In the genomic region with DNA sequence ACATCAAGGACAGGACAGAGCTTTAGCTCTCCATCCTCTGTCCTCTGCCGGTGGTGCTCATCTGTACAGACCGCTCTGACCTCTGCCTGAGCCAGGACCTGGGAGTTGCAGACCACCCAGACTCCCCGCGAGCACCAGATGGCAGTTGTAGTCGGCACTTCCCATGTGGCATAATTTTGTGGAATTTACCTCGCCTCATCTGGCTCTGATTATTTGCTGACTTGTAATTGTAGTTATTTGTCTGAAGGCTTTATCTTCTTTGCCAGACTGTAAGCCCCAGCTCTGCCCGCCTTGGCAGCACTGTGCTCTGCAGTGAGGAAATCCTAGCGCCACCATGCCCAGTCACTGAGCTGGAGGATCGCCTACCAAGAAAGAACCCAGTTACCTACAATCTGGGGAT, we compare ENCODE assay signal across 8 mouse cellular contexts. TPM values are rescaled to one million over a fixed set of nuclear protein-coding genes. Genes with fewer than 3 reads are reported as not detected.
DNase-seq lines count a peak whose midpoint lies in the region; ATAC-seq and TF ChIP-seq lines count a peak whose summit lies in the region.

No protein-coding gene starts in this region.

- H3K9me3 ChIP-seq in kidney, embryonic 15.5 days (replicated peaks), result no peaks in the 10 kb centered on the region
- H3K9me3 ChIP-seq in hindbrain, embryonic 14.5 days (ENCODE audit: control insufficient read depth, low read length), result no peaks in the 10 kb centered on the region

- no peak for DNase-seq in kidney, postnatal 4 days
- DNase-seq in embryo, embryonic 10.5 days (ENCODE audit: low spot score), result peak; percentile 69
- DNase-seq in hindbrain, embryonic 14.5 days (ENCODE audit: low spot score), result no peak
- DNase-seq in urinary bladder, adult 2 months (ENCODE audit: low spot score), result no peak
- no peak for DNase-seq in cerebellum, adult 9-10 months

- no peak overlapping the region for H3ac ChIP-seq in myocyte (ENCODE audit: control insufficient read depth, insufficient read length)

- no peak overlapping the region for H3K9ac ChIP-seq in kidney, embryonic 15.5 days
- H3K9ac ChIP-seq in hindbrain, embryonic 14.5 days, result no peak overlapping the region

- H3K4me2 ChIP-seq in kidney, embryonic 15.5 days, result peak overlapping the region; percentile 46
- H3K4me2 ChIP-seq in hindbrain, embryonic 14.5 days (replicated peaks), result peak overlapping the region; percentile 46
- peak overlapping the region; percentile 22 for H3K4me2 ChIP-seq in myocyte (ENCODE audit: low read depth)

- H3K27ac ChIP-seq in kidney, embryonic 15.5 days, result no peak overlapping the region
- H3K27ac ChIP-seq in hindbrain, embryonic 14.5 days, result no peak overlapping the region

- no peaks in the 10 kb centered on the region for H3K36me3 ChIP-seq in kidney, embryonic 15.5 days
- no peaks in the 10 kb centered on the region for H3K36me3 ChIP-seq in hindbrain, embryonic 14.5 days (replicated peaks; ENCODE audit: control insufficient read depth, insufficient read depth)
- H3K36me3 ChIP-seq in myocyte (ENCODE audit: control insufficient read depth, insufficient read depth), result no peaks in the 10 kb centered on the region

- H3K79me2 ChIP-seq in myocyte (ENCODE audit: control insufficient read depth, insufficient read depth), result no peaks in the 10 kb centered on the region

- peak; percentile 36; the same call in 1 of the 2 replicates for ATAC-seq in kidney, embryonic 15.5 days (replicated peaks; ENCODE audit: low FRiP score)
- ATAC-seq in hindbrain, embryonic 14.5 days (ENCODE audit: low FRiP score), result peak; percentile 27; the same call in 1 of the 2 replicates
- ATAC-seq in erythroblast, adult 5-6 weeks (replicated peaks; ENCODE audit: low FRiP score, poor library complexity, severe bottlenecking), result no peak

- TF ChIP-seq POLR2A in myocyte (IDR thresholded peaks at IDR 0.05; ENCODE audit: insufficient read length, low read depth), result no peak

- WGBS in kidney, embryonic 15.5 days, result 23% methylated on average over 9 of the region's 9 CpGs
- WGBS in hindbrain, embryonic 14.5 days, result 14% methylated on average over 9 of the region's 9 CpGs

- peaks cover 7% of the 10 kb centered on the region; the same call in 1 of the 2 replicates for H3K4me1 ChIP-seq in kidney, embryonic 15.5 days
- peaks cover 5% of the 10 kb centered on the region; the same call in 1 of the 2 replicates for H3K4me1 ChIP-seq in hindbrain, embryonic 14.5 days (replicated peaks; ENCODE audit: control insufficient read depth, insufficient read depth, low read length)

- H3K4me3 ChIP-seq in kidney, embryonic 15.5 days (replicated peaks), result no peak overlapping the region
- H3K4me3 ChIP-seq in hindbrain, embryonic 14.5 days (replicated peaks; ENCODE audit: low read length), result no peak overlapping the region
- H3K4me3 ChIP-seq in myocyte, result no peak overlapping the region

- H3K27me3 ChIP-seq in kidney, embryonic 15.5 days, result 0 out of 2 replicates have a peak, but pooled peaks cover 5% of the 10 kb centered on the region
- no peaks in the 10 kb centered on the region for H3K27me3 ChIP-seq in hindbrain, embryonic 14.5 days (ENCODE audit: control insufficient read depth, insufficient read depth, low read length)
- H3K27me3 ChIP-seq in myocyte (ENCODE audit: control insufficient read depth, insufficient read depth, insufficient read length), result no peaks in the 10 kb centered on the region

TF ChIP-seq in myocyte, 11 proteins besides CTCF, POLR2A, EP300 and RAD21:
- TF ChIP-seq E2F4 (IDR thresholded peaks at IDR 0.05; ENCODE audit: insufficient read depth), result no peak
- TF ChIP-seq POLR2AphosphoS2 (IDR thresholded peaks at IDR 0.05; ENCODE audit: insufficient read length, low read depth), result no peak
- no peak for TF ChIP-seq USF1 (IDR thresholded peaks at IDR 0.05; ENCODE audit: low read depth)
- no peak for TF ChIP-seq SRF (IDR thresholded peaks at IDR 0.05; ENCODE audit: control insufficient read depth, insufficient read length, low read depth)
- TF ChIP-seq TCF12 (IDR thresholded peaks at IDR 0.05; ENCODE audit: insufficient read depth, poor library complexity, severe bottlenecking), result no peak
- no peak for TF ChIP-seq MYOD1 (IDR thresholded peaks at IDR 0.05; ENCODE audit: control insufficient read depth in 1 of 3, insufficient read length in 2 of 3, low read depth in 2 of 3)
- no peak for TF ChIP-seq REST (IDR thresholded peaks at IDR 0.05; ENCODE audit: insufficient read depth, insufficient read length)
- TF ChIP-seq CEBPB (IDR thresholded peaks at IDR 0.05; ENCODE audit: insufficient read depth, poor library complexity, severe bottlenecking), result no peak
- no peak for TF ChIP-seq TCF3 (IDR thresholded peaks at IDR 0.05; ENCODE audit: insufficient read length, low read depth)
- no peak for TF ChIP-seq MYOG (IDR thresholded peaks at IDR 0.05; ENCODE audit: control insufficient read depth in 1 of 3, insufficient read depth in 1 of 3, insufficient read length in 2 of 3, low read depth in 2 of 3)
- TF ChIP-seq MAX (IDR thresholded peaks at IDR 0.05; ENCODE audit: low read depth), result no peak

RNA-seq across cellular contexts. Expression of a gene that starts 35.8 kb away (rescaled TPM):
- 23.0 and 23.1 TPM in 2 replicates for polyA plus RNA-seq in kidney, embryonic 15.5 days (2015; fragmentation: Nextera tagmentation; extraction: Ambion mirVana)
- polyA plus RNA-seq in hindbrain, embryonic 14.5 days (2014; fragmentation: Nextera tagmentation; extraction: Ambion mirVana), result 23.4 and 24.6 TPM in 2 replicates
- 4.0 TPM for polyA plus RNA-seq in myocyte (2012; fragmentation: generic; extraction: Trizol)
- 8.5 and 11.4 TPM in 2 replicates for polyA plus RNA-seq in urinary bladder, adult 2 months (2012; rRNA removed)
- 1.2 and 5.4 TPM in 2 replicates for total RNA-seq in erythroblast, adult 5-6 weeks (2015; ENCODE audit: low replicate concordance)
- total RNA-seq in erythroblast, adult 5-6 weeks (2017; ENCODE audit: low replicate concordance), result 4.5 and 5.8 TPM in 2 replicates
